8 mouse cellular contexts compared by ENCODE assay signal in genomic region chr4:126046851-126047585, GRCm38 (mm10). TPM values are rescaled to one million over a fixed set of nuclear protein-coding genes. Genes with fewer than 3 reads are reported as not detected.
DNase-seq lines count a peak whose midpoint lies in the region; ATAC-seq lines count a peak whose summit lies in the region.

Mrps15 (plus strand) TSS chr4:126046925.

- DNase-seq in T-cell, adult 2 months (ENCODE audit: low spot score), result peak; percentile 84
- DNase-seq in cerebellum, postnatal 25 days, result peak; percentile 88 to 90
- DNase-seq in frontal cortex, postnatal 25 days (ENCODE audit: low spot score in 2 of 2), result peak; percentile 59 to 67
- peak; percentile 89 for DNase-seq in hindbrain, embryonic 14.5 days (ENCODE audit: low spot score)
- DNase-seq in left cerebral cortex, adult 18-20 months (ENCODE audit: low spot score in 2 of 2), result peak; percentile 83 to 87
- DNase-seq in right cerebral cortex, adult 2 months (ENCODE audit: low spot score in 2 of 2), result peak; percentile 85 to 89
- DNase-seq in urinary bladder, postnatal 14 days (ENCODE audit: low spot score), result peak; percentile 89

- WGBS in hindbrain, embryonic 14.5 days, result under 1% methylated on average over 56 of the region's 56 CpGs

- peak within 1 kb of the TSS; percentile 83 for H3K4me3 ChIP-seq in hindbrain, embryonic 14.5 days (replicated peaks; ENCODE audit: low read length)

- H3K36me3 ChIP-seq in hindbrain, embryonic 14.5 days (replicated peaks; ENCODE audit: control insufficient read depth, insufficient read depth), result peaks cover 33% of the 10 kb centered on the region

- peak within 1 kb of the TSS; percentile 83 for H3K9ac ChIP-seq in hindbrain, embryonic 14.5 days

- no peaks in the 10 kb centered on the region for H3K27me3 ChIP-seq in hindbrain, embryonic 14.5 days (ENCODE audit: control insufficient read depth, insufficient read depth, low read length)

- peak within 1 kb of the TSS; percentile 92 for H3K4me2 ChIP-seq in hindbrain, embryonic 14.5 days (replicated peaks)

- peak within 1 kb of the TSS; percentile 81 for H3K27ac ChIP-seq in hindbrain, embryonic 14.5 days

- peak; percentile 92 for ATAC-seq in hindbrain, embryonic 14.5 days (ENCODE audit: low FRiP score)
- peak; percentile 90 for ATAC-seq in megakaryocyte, adult 5-6 weeks (ENCODE audit: poor library complexity, severe bottlenecking)

- peaks cover 10% of the 10 kb centered on the region for H3K4me1 ChIP-seq in hindbrain, embryonic 14.5 days (replicated peaks; ENCODE audit: control insufficient read depth, insufficient read depth, low read length)

- no peaks in the 10 kb centered on the region for H3K9me3 ChIP-seq in hindbrain, embryonic 14.5 days (ENCODE audit: control insufficient read depth, low read length)

RNA-seq across cellular contexts. Expression of gene Mrps15, which starts in this region (rescaled TPM):
- 121 and 124 TPM in 2 replicates for polyA plus RNA-seq in hindbrain, embryonic 14.5 days (2014; fragmentation: Nextera tagmentation; extraction: Ambion mirVana)
- 10 to 100 TPM; 43.7 to 52.4 TPM for total RNA-seq in left cerebral cortex, adult 18-20 months (2021)
- total RNA-seq in megakaryocyte, adult 5-6 weeks (2015), result 120 and 147 TPM in 2 replicates
- total RNA-seq in megakaryocyte, adult 5-6 weeks (2017), result 64.5 and 68.3 TPM in 2 replicates

Comparison
In these comparisons a context has a peak if more than half of its experiments do, and no peak if none do; other contexts are left out.
1. Peak in every context shown above with its lines: DNase-seq, ATAC-seq, H3K4me3 ChIP-seq and H3K27ac ChIP-seq.